Mouse (Mus musculus) stomach, postnatal 0 days (tissue): ENCODE results near the gene Gm10840. TPM values are rescaled to one million over a fixed set of nuclear protein-coding genes. Genes with fewer than 3 reads are reported as not detected.
A peak's percentile ranks its signal among the peaks of the same experiment; 100 is the strongest.
"Not testable (repeated sequence)": the region's sequence is repeated elsewhere in the genome, so short reads cannot be mapped to it uniquely, and the experiment has no call there.

Source experiments
- ATAC-seq: fragments of 200-750 bp; cut with Nextera tagmentation; 2 replicates; pipeline ENCODE4 v1.8.0; 2017; ENCODE audit not compliant: low FRiP score, low TSS enrichment
- DNase-seq: peaks from one replicate; pipeline ENCODE4 v3.0.0-alpha.2; 2016; ENCODE audit warnings: low spot score
- H3K27ac ChIP-seq: fragments of 300-500 bp; sonication (generic); replicated peaks from 2 replicates; pipeline ENCODE4 v1.5.1; 2014; ENCODE audit warnings: mild to moderate bottlenecking, control low read depth
- H3K27me3 ChIP-seq: fragments of 300-500 bp; sonication (generic); 2 replicates; pipeline ENCODE4 v1.6.1; 2014; ENCODE audit warnings: low read length; ENCODE audit not compliant: control insufficient read depth, insufficient read depth
- H3K36me3 ChIP-seq: fragments of 300-500 bp; sonication (generic); 2 replicates; pipeline ENCODE4 v1.6.1; 2014; ENCODE audit warnings: low read length, mixed read lengths; ENCODE audit not compliant: control insufficient read depth, insufficient read depth
- H3K4me1 ChIP-seq: fragments of 300-500 bp; sonication (generic); replicated peaks from 2 replicates; pipeline ENCODE4 v1.6.1; 2014; ENCODE audit warnings: antibody characterized with exemption; ENCODE audit not compliant: control insufficient read depth, insufficient read depth
- H3K4me2 ChIP-seq: fragments of 300-500 bp; sonication (generic); replicated peaks from 2 replicates; pipeline ENCODE4 v1.6.1; 2014; ENCODE audit warnings: low read depth, mild to moderate bottlenecking, control low read depth, moderate library complexity
- H3K4me3 ChIP-seq: fragments of 300-500 bp; sonication (generic); 2 replicates; pipeline ENCODE4 v1.5.1; 2014; ENCODE audit warnings: low read depth, low read length, control low read depth
- H3K9ac ChIP-seq: fragments of 300-500 bp; sonication (generic); 2 replicates; pipeline ENCODE4 v1.6.1; 2014; ENCODE audit warnings: mild to moderate bottlenecking, low read length, control low read depth, mixed read lengths
- H3K9me3 ChIP-seq: fragments of 300-500 bp; sonication (generic); 2 replicates; pipeline ENCODE4 v1.6.1; 2016; ENCODE audit warnings: low read length; ENCODE audit not compliant: control insufficient read depth
- CTCF ChIP-seq: IDR thresholded peaks from 2 replicates; pipeline ENCODE4 v1.5.1; 2016; ENCODE audit warnings: antibody characterized with exemption, low read depth, mild to moderate bottlenecking, moderate library complexity
- EP300 ChIP-seq: optimal IDR thresholded peaks from 2 replicates; pipeline ENCODE3; 2016; ENCODE audit warnings: antibody characterized with exemption
- WGBS: fragments of 180-500 bp; shearing (Covaris S2); extraction: QIAGEN DNeasy Blood & Tissue Kit; methylation state at CpG from one replicate; pipeline ENCODE4 v1.1.7; 2014; 5-methylcytosine and 5-hydroxymethylcytosine counted together
- polyA plus RNA-seq: library from polyadenylated mRNA; unstranded; fragments of >200 nt; fragmentation: Nextera tagmentation; extraction: Ambion mirVana; gene quantifications from 2 replicates; pipeline ENCODE4 v1.2.1, GENCODE M21; 2015

Gm10840 gene
- polyA plus RNA-seq: not detected in 2 replicates

DNA sequence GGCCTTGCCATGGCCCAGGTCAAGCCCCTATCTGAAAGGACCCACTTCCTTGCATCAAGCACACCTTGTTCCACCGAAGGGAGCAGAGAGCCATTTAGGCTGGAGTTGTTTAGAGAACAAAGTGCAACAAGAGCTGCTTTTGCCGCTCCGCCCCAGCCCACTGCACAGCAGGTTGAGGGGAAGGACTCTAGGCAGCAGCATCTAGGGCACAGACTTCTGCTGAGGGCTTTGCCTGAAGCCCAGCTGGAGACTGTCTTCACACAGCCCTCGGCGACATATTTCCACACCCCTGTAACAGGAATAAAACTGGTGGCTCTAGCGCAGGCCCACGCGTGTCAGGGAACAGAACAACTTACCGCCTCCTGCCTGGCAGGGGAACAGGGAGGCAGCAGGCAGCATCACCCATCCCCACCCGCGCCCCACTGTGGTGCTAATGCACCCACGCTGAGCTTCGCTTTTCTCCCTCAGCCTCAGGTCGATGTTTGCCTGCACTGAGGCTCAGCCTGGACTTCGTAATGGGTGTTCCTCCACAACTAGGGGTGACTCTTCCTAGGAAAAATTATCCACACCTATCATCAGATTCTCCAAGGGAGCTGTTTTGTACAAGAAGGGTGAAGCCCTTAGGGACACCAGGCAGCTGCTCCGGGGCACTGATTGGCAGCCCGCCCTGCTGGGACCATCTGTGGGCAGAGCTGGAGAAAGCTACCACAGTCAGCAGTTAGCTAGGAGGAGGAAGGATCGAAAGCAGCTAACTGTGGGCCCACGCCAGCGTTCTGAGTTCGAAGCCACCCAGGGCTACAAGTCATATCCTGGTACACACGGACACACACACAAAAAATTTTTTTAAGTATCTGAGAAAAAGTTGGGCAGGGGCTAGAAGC is at the start of gene Gm10840, which contains the start of gene Limd2:
Gene Gm10840 (plus strand): TSS at position 10 of the 881 bp plus-strand sequence.
Gene Limd2 (minus strand): TSS at position 20 of the 881 bp plus-strand sequence.
- WGBS: 35% methylated on average over 22 of the region's 22 CpGs
- H3K27me3 ChIP-seq: no peaks in the 10 kb centered on the region
- peak within 1 kb of the TSS; percentile 69 for H3K4me3 ChIP-seq
- peaks cover 2% of the 10 kb centered on the region for H3K36me3 ChIP-seq
- no peaks in the 10 kb centered on the region for H3K9me3 ChIP-seq
- 0 out of 2 replicates have a peak, but pooled peaks cover 2% of the 10 kb centered on the region for H3K4me1 ChIP-seq
- H3K4me2 ChIP-seq: peak within 1 kb of the TSS; percentile 92
- peak within 1 kb of the TSS; percentile 83 for H3K9ac ChIP-seq
- ATAC-seq (no peak; the same call in 1 of the 2 replicates), DNase-seq (no peak)
- peak within 1 kb of the TSS; percentile 88 for H3K27ac ChIP-seq
- TF ChIP-seq EP300 (no peak), CTCF (no peak)

DNA sequence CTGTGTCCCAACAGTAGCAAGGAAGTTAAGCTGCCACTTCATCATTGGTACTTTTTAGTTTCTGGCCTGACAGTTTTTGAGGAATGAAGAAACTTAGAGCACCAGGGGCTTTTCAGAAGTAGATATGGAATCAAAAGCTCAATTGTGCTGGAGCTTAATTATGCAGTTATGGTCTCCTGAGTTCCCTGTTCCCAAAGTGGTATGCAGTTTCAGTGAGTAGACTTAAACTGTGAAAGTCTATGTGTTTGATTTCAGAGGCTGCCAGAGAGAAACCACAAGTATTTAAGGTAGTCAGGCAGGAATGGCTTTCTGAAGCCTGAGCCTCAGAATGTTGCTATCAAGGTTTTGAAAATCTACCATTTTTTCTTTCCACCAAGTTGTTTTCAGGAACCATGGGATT is 49.0 kb upstream of the Gm10840 start:
- ATAC-seq (no peak), DNase-seq (no peak)
- no peak overlapping the region for H3K4me3 ChIP-seq
- H3K27me3 ChIP-seq: no peaks in the 10 kb centered on the region
- no peaks in the 10 kb centered on the region for H3K4me1 ChIP-seq
- peaks cover 7% of the 10 kb centered on the region; the same call in 1 of the 2 replicates for H3K36me3 ChIP-seq
- no peaks in the 10 kb centered on the region for H3K9me3 ChIP-seq
- no peak for TF ChIP-seq CTCF
- no peak for TF ChIP-seq EP300
- no peak overlapping the region for H3K27ac ChIP-seq
- no peak overlapping the region for H3K9ac ChIP-seq
- no peak overlapping the region for H3K4me2 ChIP-seq

DNA sequence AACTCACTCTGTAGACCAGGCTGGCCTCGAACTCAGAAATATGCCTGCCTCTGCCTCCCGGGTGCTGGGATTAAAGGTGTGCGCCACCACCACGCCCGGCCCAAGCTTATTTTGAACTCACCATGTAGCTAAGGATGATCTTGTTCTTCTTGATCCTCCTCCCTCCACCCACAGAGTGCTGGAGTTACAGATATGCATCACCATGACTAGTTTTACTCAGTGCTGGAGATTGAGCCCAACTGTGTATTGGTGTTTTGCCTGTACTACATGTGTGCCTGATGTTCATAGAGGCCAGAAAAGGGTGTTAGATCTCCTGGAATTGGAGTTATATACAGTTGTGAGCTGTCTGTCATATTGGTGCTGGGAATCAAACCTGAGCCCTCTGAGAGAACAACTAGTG is 38.4 kb upstream of the Gm10840 start:
- 95% methylated on average over 5 of the region's 5 CpGs for WGBS
- H3K27ac ChIP-seq: no peak overlapping the region
- no peak overlapping the region for H3K4me2 ChIP-seq
- H3K27me3 ChIP-seq: no peaks in the 10 kb centered on the region
- no peak for ATAC-seq
- no peak overlapping the region for H3K4me3 ChIP-seq
- no peak for DNase-seq
- TF ChIP-seq EP300: no peak
- no peaks in the 10 kb centered on the region for H3K4me1 ChIP-seq
- no peaks in the 10 kb centered on the region for H3K9me3 ChIP-seq
- H3K9ac ChIP-seq: no peak overlapping the region
- peaks cover 8% of the 10 kb centered on the region for H3K36me3 ChIP-seq

DNA sequence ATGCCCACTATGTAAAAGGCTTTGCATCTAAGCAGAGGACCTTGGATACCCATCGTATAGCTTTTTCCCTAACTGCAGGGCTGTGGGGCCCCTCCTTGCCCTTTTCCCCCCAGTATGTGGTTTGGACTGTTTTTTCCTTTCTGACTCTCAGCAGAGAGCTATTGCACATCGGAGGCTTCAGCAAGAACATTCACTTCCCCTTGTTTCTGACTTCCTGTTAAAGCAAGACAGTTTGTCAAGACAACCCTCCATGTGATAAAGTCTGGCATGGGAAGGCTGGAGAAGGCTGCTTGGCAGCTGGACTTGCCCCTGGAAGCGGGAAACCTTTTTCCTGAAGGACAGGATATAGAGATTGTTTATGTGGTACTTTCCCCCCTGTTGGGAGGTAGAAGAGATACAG is 37.9 kb upstream of the Gm10840 start:
- no peaks in the 10 kb centered on the region for H3K9me3 ChIP-seq
- H3K27me3 ChIP-seq: no peaks in the 10 kb centered on the region
- H3K4me3 ChIP-seq: no peak overlapping the region
- ATAC-seq (no peak), DNase-seq (no peak)
- H3K4me2 ChIP-seq: no peak overlapping the region
- TF ChIP-seq CTCF: no peak
- no peak for TF ChIP-seq EP300
- WGBS: 74% methylated on average over 3 of the region's 3 CpGs
- no peak overlapping the region for H3K9ac ChIP-seq
- peaks cover 8% of the 10 kb centered on the region for H3K36me3 ChIP-seq
- no peaks in the 10 kb centered on the region for H3K4me1 ChIP-seq
- no peak overlapping the region for H3K27ac ChIP-seq

DNA sequence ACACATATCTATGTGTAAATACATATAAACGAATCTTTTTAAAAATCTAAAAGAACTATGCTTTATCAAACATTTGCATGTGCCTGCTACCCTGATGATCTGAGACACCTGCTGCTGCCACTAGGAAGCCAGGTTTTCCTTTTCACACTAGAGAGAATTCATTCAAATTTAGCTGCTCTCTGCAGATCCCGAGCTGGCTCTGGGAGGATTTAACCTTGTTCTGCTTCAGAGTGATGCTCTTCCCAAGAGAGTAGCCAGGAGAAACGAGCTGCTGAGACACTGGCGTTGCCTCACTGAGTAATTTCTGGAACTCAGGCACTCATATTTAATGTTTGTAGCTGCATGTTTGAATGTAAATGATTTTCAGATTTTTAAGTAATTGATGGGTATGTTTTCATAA is 35.9 kb upstream of the Gm10840 start:
- Histone ChIP-seq H3K36me3 (peaks cover 13% of the 10 kb centered on the region), H3K4me3 (no peak overlapping the region), H3K9me3 (no peaks in the 10 kb centered on the region), H3K4me1 (no peaks in the 10 kb centered on the region), H3K4me2 (no peak overlapping the region), H3K9ac (no peak overlapping the region), H3K27ac (no peak overlapping the region), H3K27me3 (no peaks in the 10 kb centered on the region)
- TF ChIP-seq EP300: no peak
- no peak for TF ChIP-seq CTCF
- ATAC-seq: no peak
- WGBS: 55% methylated on average over 4 of the region's 4 CpGs
- DNase-seq: no peak

DNA sequence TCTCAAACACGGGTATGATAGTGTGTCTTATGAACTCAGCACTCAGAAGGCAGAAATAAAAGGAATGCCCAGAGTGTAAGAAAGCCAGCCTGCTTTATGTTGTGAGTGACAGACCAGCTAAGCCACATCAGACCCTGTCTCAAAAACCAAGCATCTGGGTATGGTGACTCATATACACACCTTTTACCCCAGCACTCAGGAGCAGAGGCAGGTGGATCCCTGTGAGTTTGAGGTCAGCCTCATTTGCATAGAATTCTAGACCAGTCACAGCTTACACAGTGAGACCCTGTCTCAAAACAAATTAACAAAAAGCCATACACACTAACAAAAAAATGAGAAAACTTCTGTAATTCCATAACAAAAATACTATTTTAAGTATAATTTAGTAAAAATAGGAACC is 34.8 kb upstream of the Gm10840 start:
- H3K4me3 ChIP-seq: no peak overlapping the region
- no peaks in the 10 kb centered on the region for H3K27me3 ChIP-seq
- no peak for TF ChIP-seq EP300
- TF ChIP-seq CTCF: no peak
- no peak overlapping the region for H3K9ac ChIP-seq
- no peak overlapping the region for H3K4me2 ChIP-seq
- no peaks in the 10 kb centered on the region for H3K9me3 ChIP-seq
- ATAC-seq (no peak), DNase-seq (no peak)
- WGBS: 49% methylated on average over 1 of the region's 1 CpGs
- H3K27ac ChIP-seq: no peak overlapping the region
- peaks cover 13% of the 10 kb centered on the region for H3K36me3 ChIP-seq
- no peaks in the 10 kb centered on the region for H3K4me1 ChIP-seq

DNA sequence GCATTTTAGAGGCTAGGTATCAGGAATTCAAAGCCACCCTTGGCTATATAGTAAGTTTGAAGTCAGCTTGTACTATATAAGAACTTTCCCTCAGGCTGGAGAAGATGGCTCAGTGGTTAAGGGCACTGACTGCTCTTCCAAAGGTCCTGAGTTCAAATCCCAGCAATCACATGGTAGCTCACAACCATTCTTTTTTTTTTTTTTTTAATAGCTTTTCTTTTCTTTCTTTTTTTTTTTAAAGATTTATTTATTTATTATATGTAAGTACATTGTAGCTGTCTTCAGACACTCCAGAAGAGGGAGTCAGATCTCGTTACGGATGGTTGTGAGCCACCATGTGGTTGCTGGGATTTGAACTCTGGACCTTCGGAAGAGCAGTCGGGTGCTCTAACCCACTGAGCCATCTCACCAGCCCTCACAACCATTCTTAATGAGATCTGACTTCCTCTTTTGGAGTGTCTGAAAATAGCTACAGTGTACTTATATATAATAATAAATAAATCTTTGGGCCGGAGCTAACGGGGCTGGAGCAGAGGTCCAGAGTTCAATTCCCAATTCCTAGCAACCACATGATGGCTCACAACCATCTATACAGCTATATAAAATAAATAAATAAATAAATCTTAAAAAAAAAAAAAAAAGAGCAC is 33.8 kb upstream of the Gm10840 start:
- peaks cover 13% of the 10 kb centered on the region for H3K36me3 ChIP-seq
- ATAC-seq: not testable (repeated sequence)

More for the DNA sequence above, 33.8 kb upstream of the Gm10840 start:
- not testable (repeated sequence) for H3K4me2 ChIP-seq, H3K4me3 ChIP-seq, H3K4me1 ChIP-seq, H3K27ac ChIP-seq, H3K9me3 ChIP-seq, H3K27me3 ChIP-seq, H3K9ac ChIP-seq, DNase-seq
- 88% methylated on average over 4 of the region's 6 CpGs for WGBS
